Mouse (Mus musculus) thymus, postnatal 10 days (tissue): ENCODE data around the gene Gm45521.

ENCODE experiments used
- DNase-seq, 2 experiments: peaks; one replicate each; pipeline ENCODE4 v3.0.0; 2021; ENCODE audit warnings: low spot score in 2 of 2

Gm45521 gene

DNA sequence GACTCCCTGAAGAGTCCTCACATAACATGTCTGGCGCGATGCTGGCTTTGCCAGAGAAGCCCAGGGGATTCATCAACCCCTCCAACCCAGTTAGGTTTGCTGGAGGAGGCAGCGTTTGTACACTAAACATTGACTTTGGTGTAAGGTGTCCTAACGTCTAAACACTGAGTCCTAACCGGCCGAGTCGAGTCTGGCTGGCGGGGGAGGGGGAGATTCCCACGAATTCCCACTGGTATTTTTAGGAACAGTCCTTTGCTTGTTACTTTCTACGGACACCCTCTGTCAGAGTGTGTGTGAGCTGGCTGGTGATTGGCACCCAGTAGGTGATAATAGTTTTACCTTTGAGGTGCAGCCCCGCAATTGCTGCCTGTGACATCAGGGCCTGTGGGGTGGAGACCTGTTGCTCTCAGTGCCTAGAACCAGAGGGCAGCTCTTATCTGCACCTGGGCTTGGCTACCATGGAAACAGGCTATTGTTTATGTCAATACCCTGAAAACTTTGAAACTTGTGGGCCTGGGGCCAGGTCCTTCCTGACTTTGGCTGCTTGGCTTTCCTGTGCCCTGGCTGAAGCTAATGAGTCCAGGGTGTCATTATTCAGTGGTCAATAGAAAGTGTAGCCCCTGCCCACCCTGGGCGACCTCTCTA is 4.4 kb upstream of the Gm45521 start:
- no peak for DNase-seq

DNA sequence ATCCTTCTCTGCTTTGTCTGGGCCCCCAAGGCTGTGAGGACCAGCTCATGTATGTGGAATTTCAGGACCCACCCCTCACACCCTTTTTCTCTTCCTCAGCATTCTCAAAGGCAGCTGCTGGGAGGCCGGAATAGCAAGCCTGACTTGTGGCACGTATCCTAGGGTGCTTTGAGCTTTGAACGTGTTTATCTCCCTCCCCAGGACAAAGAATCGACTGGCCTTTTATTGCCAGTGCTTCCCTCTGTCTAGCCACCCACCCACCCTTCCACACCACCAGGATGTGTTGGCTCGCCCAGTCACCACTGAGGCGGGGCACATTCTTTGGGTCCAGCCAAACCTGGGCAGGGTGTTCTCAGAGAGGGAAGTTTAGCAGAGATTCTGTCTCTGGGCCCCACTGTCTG is 3.0 kb upstream of the Gm45521 start:
- no peak for DNase-seq

DNA sequence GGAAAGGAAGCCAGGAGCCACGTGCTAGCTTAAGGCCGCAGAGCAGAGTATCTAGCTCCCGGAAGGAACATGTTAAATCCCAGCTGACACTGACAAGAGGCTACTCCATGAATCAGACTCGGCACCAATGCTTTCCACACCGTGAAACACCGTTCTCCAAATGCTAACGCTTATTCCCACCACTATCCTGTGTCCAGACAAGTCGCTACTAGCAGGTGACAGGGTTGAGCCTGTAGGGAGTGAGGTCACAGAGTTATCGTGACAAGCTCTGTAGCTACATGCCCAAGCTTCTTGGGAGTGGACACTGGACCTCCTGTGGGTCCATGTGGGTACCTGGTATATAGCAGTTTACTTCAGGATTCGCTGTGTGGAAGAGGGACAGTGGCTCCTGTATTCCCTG is 661 bp upstream of the Gm45521 start:
- no peak for DNase-seq

DNA sequence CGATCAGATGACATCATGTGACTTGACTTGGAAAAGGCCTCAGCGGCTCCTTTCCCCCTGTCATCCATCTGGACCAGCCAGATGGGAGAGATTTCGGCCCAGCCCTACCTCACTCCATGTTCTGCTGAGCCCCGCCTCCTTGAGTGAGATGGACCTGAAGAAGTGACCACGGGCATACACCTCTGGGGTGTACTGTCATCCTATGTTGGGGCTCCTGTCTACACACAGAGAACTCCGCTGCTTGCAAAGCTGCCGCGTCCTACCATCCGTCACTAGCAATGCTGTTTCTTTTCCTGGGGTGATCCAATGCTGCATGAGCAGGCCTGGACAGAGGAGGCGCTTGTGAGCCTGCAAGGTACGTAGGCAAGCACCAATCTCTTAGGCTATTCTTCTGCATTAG is 3.5 kb downstream of the Gm45521 start:
- no peak for DNase-seq

DNA sequence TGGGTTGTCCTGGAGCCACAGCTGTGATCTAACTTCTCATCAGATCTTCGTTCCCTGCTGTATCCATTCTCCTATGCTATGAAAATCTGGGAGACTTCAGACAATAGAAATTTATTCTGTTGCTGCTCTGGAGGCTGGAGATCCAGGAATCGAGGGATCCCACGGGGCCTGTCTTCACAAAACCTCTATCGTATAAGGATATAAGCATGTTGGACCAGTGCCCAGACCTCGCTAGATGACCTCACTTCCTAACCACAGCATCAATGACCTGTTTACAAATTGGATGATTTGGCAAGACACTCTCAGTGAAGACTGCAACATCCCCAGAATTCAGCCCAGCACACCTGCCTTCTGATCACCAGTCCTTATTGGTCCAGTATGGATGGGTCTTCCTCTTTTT is 4.6 kb downstream of the Gm45521 start:
- no peak for DNase-seq

GRCm38 (mm10) chr14:7962626-7963025 is 5.5 kb downstream of the Gm45521 start:
- DNase-seq: no peak

GRCm38 (mm10) chr14:7963160-7963559 is 6.1 kb downstream of the Gm45521 start:
- DNase-seq: no peak

DNA sequence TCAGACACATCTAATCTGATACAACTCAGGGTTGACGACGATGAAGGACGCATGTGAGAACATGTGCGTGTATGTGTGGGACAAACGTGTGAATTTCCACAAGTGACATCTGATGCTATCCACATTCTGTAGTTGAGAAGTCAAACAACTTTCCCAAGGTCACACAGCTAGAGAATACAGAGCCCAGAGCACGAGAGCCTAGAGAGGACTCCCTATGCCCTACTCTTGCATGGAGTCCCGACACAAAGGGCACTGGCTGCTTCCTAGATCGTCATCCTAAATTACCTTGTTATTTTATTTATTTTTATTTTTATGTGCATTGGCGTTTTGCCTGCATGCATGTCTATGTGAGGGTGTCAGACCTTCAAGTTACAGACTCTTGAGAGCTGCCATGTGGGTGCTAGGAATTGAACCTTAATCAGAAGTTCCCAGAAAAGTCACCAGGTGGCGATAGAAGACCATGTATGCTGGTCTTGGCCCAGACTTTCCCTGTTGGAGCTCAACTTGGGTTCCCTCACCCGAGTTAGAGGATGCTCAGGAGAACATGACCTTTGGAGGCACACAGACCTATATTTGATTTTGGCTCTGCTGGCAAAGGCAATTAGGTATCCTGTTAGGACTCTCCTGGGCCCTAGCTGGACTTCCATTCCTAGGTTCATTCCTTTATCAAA is 7.3 kb downstream of the Gm45521 start:
- peak; percentile 16 to 76 for DNase-seq

GRCm38 (mm10) chr14:7971889-7972493 is 14.9 kb downstream of the Gm45521 start:
- no peak for DNase-seq

- no peak for DNase-seq
Measured at GRCm38 (mm10) chr14:7974643-7975042, 17.6 kb downstream of the Gm45521 start.

GRCm38 (mm10) chr14:7975177-7975576 is 18.1 kb downstream of the Gm45521 start:
- DNase-seq: no peak

DNA sequence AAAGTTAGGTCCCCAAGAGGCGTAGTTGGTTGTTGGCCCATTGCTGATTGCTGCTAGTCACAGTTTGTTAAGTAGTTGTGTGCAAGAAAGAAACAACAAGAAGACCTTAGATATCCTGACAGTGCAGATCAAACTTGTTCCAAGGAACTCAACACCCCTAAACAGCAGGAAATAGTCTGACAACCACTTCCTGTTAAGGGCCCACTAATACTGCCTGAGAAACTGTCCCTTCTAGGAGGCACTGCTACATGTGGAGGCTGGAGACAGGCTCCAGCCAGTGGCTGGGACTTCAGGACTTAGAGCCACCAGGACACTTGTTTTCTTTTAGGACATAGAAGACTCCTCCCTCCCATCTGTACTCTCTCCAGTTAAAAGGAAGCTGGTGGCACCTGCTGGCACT is 20.4 kb downstream of the Gm45521 start:
- no peak for DNase-seq

- no peak for DNase-seq
Measured at GRCm38 (mm10) chr14:7978183-7978582, 21.1 kb downstream of the Gm45521 start.

DNA sequence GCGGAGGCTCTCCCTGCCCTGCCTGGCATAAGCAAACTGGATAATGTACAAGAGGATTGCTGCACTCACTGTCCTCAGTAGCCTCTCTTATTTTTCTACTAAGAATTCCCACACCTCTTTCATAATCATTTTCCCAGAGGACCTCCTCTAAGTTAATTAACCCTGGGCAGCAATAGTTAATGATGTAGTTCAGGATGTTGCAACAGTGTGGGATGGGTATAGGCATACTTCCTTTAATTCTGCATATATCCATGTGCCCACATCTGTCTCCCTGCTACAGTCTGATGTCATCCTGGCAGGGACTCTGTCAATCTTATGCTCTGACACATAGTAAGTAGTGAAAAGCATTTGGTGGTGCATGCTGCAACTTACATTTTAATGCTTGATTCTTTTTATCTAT is 24.1 kb downstream of the Gm45521 start:
- DNase-seq: no peak

- DNase-seq: no peak
Measured at GRCm38 (mm10) chr14:7986913-7987312, 29.8 kb downstream of the Gm45521 start.

DNA sequence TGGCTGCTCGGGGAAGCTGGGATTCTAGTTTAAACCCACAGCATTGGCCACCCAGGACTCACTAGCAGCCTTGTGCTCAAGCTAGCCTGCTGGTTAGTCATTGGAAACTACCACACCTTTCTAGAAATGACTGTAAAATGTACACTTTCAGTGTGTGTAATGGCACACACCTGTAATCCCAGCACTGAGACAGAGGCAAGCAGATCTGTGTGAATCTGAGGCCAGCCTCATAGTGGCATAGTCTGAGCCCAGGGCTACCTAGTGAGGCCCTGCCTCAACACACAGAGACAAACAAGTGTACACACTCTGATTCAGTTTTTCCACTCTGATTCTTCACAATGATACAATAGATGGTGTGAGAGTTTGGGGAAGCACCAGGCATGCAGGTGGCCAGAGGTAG is 32.3 kb downstream of the Gm45521 start:
- DNase-seq: no peak

DNA sequence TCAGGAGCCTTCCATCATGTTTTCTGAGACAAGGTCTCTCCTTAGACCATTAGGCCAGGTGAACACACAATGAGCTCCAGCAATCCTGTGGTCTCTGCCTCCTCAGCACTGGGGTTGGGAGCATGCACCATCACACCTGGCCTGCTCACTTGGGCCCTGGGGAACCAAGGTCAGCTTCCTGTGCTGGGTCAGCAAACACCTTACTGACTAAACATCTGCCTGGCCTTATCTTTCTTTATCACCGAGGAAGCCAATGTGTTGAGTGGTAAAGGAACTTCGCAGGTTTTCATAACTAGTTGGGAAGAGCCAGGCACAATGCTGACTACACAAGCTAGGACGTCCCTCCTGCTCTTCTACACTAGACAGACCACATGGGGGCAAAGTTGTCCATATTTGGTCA is 32.9 kb downstream of the Gm45521 start:
- DNase-seq: no peak

GRCm38 (mm10) chr14:7991108-7991776 is 34.2 kb downstream of the Gm45521 start:
- DNase-seq: no peak

DNA sequence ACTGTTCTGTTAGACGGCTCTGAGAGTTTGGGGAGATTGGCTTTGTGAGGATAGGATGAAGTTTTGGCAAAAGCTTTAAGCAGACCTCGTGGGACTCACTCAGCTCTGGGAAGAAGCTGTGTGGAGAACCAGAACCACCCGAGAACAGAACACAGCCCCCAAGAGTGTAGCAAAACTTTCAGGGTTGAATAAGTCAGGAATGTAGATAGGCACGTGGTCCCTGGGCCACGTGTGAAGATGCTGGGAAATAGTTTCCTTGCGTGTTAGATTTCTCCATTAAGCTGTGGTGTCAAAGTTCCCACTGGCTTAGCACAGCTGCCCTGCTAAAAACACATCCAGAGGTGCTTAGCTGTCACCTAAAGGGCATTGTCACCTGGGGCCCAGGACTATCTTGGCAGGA is 35.1 kb downstream of the Gm45521 start:
- no peak for DNase-seq

- peak in 1 of 2 experiments; percentile 20 for DNase-seq
Measured at GRCm38 (mm10) chr14:7994271-7994767, 37.2 kb downstream of the Gm45521 start, which contains the start of gene Dnase1l3. Gene Dnase1l3, minus strand, starts transcription at chr14:7994573.

DNA sequence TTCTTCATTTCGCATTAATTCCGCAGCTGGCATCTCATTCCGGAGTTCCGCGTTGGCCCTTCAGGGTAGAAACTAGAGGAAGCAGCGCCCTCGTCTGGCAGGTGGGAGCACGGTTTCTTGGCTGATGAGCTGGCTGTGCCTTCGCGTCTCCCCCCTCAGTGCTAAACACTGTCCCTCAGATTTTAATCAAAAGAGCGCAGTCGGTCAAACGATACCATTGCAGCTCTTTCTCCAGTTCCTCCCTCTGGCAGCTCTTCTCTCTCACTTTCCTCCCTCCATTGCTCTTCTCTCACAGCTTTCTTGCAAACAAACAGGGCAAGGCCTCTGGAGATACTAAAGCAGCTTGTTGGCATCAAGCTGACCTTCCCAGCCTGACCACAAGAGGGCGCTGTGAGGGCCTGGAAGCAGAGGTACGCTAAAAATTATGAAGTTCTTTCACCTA is 40.2 kb downstream of the Gm45521 start:
- peak; percentile 80 to 93 for DNase-seq

GRCm38 (mm10) chr14:7999030-7999429 is 41.9 kb downstream of the Gm45521 start:
- no peak for DNase-seq
